Mouse (Mus musculus): ENCODE results near the gene Zfand6. TPM values are rescaled to one million over a fixed set of nuclear protein-coding genes. Genes with fewer than 3 reads are reported as not detected.

The Zfand6 gene
- total RNA-seq, 2 experiments from 2014 or later: 61.7 to 63.4 TPM

Other genes starting within 250 kb of the Zfand6 start
- gene Gm2115, start 161.0 kb downstream of the Zfand6 start, total RNA-seq (2021): 1 to 10 TPM; 3.6 to 7.5 TPM
- gene Fah, start 83.2 kb downstream of the Zfand6 start, total RNA-seq (2021): 10 to 100 TPM; 13.1 to 13.6 TPM
- gene Olfr291, start 163.6 kb upstream of the Zfand6 start, total RNA-seq (2021): not detected